Mouse (Mus musculus): Measurements from ENCODE around the gene Fyn.

The Fyn gene

DNA sequence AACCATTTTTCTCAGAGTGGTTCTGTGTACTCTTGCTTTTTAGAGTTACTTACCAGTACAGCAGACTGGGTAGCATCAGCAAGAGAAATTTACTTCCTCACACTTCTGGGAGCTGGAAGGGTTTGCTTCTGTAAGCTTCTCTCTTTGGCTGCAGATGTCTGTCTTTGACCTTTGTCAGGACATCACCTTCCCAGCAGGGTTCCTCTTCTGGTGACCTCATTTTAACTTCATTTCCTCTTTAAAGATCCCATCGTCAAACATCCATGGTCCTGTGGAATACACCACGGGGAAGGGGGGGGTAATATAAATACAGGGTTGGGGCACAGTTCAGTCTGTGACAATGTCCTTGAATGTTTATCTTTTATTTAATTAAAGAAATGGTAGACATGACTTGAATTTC, 74.5 kb downstream of the Fyn start:
- DNase-seq (ENCODE audit: low spot score in 2 of 2), result no peak

- DNase-seq (ENCODE audit: low spot score in 2 of 2), result no peak
Measured at GRCm38 (mm10) chr10:39443947-39444346, 75.3 kb downstream of the Fyn start.

DNA sequence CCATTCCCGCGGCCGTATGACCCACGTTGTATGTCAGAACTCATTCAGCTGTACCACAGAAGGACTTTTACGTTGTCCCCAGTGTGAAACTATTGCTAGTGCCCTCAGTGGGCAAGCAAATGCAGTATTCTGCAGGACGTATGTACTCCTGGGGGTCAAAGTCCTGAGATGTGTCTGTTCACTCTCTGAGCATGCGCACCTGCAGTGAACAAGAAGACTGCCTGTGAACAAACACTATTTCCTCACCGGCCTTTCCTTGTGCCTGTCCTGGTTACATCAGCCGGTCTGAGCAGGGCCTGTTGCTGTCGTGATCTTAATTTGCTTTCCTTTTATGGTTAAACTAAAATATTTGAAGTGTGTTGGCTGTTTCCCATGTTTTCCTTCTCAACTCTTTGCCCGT, 77.2 kb downstream of the Fyn start:
- no peak for DNase-seq (ENCODE audit: low spot score in 2 of 2)

DNA sequence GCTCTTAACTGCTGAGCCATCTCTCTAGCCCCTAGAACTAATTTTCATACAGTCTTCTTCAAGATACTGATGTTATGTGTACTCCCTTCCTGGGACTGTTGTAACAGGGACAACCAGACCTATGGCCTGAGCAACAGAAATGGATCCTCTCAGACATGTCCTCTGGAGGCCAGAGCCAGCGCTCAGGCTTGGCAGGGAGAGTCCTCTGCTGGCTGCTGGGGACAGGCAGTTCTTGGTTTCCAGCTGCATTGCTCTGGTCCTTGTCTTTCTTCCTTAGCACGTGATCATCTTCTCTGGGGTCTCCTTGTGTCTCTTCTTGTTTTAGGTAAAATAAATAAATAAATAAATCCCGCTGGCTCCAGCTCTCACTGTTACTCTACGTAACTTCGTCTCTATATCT, 78.1 kb downstream of the Fyn start:
- DNase-seq (ENCODE audit: low spot score in 2 of 2), result no peak

DNA sequence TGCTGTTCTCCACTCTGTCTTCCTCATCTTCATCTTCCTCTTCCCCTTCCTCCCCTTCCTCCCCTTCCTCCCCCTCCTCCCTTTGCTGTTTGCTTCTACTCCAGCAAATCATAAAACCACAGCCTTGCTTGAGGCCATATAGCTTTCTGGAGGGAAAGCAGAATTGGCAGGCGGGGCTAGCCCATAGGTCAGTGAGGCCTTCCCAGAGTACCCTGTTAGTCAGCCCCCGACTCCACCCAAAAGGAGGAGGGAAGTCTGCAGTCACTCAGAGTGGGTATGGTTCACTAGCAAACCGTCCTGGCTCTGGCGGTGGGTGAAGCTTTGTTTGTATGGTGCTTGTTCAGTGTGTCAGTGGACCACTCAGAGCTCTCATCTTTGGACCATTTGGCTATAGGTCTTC, 80.5 kb downstream of the Fyn start:
- DNase-seq (ENCODE audit: low spot score in 2 of 2), result no peak

DNA sequence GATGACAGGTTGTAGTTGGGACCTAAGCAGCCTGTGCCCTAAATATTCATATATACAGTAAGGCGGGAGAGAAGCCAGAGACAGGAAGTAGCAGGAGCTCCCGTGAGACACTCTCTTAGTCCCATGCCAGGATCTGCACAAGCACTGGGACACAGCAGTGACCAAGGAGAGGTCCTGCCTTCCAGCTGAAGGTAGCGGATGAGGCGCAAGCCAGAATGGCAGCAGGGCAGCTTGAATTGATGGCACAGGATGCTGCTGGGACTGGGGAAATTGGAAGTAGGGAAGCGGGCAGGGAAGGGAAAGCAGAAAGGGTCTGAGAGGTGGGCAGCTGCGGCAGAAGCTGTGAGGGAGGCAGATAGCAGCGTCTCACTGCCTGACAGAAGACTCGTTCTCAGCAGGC, 81.7 kb downstream of the Fyn start:
- DNase-seq (ENCODE audit: low spot score in 2 of 2), result no peak

- no peak for DNase-seq (ENCODE audit: low spot score in 2 of 2)
Measured at GRCm38 (mm10) chr10:39451065-39451464, 82.4 kb downstream of the Fyn start.

- DNase-seq (ENCODE audit: low spot score in 2 of 2), result no peak
Measured at GRCm38 (mm10) chr10:39451918-39452624, 83.4 kb downstream of the Fyn start.

GRCm38 (mm10) chr10:39455344-39455743, 86.7 kb downstream of the Fyn start:
- no peak for DNase-seq (ENCODE audit: low spot score in 2 of 2)

DNA sequence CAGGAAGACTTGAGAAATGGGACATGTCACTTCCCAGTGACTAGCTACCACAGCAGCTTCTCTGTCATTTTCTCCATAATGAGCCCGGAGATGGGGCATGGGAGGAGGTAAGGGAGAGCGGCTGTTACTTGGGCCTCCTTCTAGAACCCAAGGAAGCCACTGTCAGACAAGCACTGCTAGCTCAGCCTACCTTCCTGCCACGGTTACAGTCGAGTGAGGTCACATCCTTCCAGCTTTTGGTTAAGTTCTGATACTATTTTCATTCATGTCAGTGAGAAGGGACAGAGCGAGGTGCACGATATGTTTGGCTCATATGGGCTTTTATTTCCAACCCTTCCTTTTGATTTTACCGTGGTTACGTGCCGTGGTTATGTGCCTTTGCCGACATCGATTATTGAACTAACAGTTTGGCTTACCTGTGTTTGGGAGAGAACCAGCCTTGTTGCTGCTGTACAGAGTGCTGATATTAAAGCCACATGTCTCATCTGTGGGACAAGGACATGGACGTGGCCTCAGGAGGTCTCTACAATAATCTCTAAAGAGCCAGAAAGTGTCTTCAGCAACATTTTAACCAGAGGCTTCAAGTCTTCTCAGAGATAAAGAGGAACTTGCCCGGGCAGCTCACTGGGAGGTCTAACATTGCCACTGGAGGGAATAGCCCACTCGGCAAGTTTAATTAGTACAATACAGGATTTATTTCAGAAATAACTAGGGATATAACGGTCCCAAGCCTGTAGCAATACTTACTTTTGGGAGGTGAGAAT, 87.4 kb downstream of the Fyn start:
- no peak for DNase-seq (ENCODE audit: low spot score in 2 of 2)

DNA sequence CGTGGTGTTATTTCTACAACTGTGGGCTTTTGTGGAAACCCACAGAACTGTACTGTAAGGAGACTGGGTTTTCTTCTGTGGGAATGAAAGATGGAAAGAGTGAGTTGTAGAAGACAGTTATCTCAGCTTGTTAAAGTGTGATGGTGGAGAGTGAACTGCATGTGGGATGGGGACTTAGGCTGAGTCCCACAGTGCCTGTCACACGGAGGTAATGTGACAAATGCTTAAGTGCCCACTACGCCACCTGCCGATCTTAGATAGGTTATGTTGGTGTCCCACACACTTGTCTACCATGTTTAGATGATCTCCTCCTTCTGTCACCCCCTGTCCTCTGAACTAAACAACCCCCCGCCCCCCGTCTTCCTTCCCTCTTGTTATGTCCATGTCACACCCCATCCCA, 88.1 kb downstream of the Fyn start:
- DNase-seq (ENCODE audit: low spot score in 2 of 2), result no peak

DNA sequence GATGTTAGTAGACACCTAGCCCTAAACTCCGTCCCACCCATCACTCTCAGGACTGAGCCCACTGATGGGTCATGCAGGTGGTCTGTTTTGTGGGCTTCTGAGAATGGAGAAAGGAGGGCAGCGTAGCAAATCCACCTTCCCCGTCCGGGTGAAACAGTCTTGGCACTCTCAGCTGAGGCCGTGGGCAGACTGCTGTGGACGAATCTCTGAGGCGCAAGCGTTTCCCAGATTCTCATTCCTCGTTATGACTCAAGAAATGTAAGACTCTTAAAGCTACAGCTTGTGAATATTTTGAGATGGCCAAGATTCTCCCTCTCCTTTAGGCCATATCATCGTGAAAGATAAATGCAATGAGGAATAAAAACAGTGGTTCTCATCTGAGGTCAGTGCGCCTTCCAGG, 88.6 kb downstream of the Fyn start:
- peak; percentile 30 to 49 for DNase-seq (ENCODE audit: low spot score in 2 of 2)

DNA sequence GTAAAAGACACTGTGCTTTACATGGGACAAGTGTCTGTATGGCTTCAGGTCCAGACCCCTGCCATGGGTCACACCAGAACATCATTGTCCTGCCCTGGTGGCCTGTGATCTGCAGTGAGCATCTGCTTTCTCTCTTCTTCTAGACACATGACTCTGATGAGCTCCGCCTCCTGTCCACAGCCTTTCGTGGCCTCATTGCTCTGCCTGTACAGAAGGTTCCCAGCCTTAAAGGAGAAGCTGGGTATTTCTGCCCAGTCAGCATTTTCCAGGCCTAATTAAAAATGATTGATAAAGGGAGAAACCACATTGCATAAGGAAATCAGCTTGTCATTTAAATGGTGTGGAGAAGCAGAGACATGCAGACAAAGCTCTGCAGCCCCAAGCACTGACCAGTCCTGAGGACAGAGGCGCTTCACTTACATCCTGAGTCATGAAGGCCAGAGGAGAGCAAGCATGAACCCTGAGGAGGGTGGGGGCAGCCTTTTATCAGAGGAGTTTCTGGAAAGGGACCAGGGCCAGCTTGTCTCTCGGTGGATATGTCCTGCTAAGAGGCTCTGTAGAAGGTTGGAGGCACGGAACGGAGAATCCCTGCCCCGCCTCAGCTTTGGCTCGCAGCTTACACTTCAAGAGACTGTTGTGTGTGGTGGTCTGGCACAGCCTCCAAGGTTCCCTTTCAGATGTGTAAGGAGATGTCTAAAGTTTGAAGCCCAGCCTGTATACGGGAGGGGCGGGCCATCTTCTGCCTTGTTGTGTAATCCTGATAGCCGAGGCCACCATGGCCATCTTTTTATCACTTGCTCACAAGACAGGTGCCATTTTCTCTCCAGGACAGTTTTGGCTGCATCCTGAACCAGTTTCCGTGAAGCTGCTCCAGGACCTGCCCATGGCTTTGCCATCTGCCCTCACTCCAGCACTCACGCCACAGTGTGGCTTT, 90.4 kb downstream of the Fyn start:
- DNase-seq (ENCODE audit: low spot score in 2 of 2), result no peak

- no peak for DNase-seq (ENCODE audit: low spot score in 2 of 2)
Measured at GRCm38 (mm10) chr10:39460621-39461020, 92.0 kb downstream of the Fyn start.

DNA sequence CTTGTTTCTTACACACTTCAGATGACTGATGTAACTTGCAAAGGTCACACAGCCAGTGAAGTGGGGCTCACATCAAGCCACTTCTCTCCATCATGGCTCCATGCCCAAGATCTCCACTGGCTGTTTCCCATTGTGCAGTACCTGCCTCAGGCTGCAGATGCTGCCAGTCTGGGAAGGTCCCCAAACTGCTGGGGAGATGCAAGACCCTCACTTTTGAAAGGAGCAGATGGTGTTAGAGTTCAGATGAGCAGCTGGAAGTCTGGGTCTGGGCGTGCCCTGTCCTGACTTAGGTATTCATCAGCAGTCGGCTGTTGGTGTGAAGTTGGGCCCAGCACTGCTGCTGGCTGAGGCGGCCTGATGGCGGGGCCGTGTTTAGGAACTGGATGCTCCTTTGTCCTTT, 93.3 kb downstream of the Fyn start:
- DNase-seq (ENCODE audit: low spot score in 2 of 2), result no peak

DNA sequence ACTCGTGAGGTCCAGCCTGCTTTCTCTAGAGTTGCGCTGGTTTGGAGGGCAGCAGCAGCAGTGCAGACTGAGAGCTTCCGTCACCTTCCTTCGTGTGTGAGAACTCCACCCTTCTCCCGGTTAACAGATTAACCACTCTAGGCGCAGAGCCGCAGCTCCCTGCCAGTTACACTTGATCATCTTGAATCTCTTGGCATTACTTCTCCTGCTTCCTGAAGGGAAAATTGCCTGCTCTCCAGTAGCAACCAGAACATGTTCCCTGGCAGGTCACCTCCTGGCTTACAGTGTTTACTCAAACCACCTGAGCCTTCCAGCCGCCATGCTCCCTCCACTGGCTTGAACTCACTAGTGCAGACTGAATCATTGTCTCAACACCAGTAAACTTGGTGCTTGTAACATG, 94.1 kb downstream of the Fyn start:
- DNase-seq (ENCODE audit: low spot score in 2 of 2), result no peak

DNA sequence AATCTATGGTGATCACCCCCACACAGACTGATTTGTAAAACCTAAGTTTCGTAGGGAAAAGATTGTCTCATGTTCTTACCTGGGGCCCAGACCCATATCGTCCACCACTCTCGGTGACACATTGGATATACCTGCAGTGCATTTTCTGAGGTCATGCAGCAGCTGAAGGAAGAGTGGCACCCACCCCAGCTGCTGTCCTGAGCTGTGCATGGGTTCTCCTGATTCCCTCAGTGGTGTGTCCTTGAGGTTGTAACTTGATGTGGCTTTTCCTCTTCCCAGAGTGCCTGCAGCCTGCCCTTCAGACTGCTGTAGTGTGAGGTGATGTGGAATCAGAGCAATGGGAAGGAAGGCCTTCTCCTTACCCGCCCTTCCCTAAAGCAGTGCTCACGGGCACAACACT, 95.7 kb downstream of the Fyn start:
- DNase-seq (ENCODE audit: low spot score in 2 of 2), result no peak

DNA sequence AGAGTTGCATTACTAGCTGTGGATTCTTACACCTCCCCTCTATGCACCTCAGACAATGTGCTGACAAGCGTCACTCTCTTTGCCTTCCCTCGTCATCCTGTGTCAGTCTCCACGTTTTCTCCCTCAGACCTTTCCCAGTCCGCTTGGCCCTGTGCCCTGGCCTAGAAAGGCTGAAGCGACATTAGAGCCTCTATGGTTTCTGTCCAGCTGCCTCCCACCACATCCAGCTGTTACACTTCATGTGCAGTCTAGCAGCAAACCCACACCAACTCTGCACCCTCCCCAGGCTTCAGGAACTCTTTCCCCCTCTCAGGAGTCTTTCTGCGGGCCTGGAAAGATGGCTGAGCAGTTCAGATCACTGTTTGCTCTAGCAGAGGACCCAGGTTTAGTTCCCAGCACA, 98.7 kb downstream of the Fyn start:
- no peak for DNase-seq (ENCODE audit: low spot score in 2 of 2)

GRCm38 (mm10) chr10:39467821-39468220, 99.2 kb downstream of the Fyn start:
- no peak for DNase-seq (ENCODE audit: low spot score in 2 of 2)

DNA sequence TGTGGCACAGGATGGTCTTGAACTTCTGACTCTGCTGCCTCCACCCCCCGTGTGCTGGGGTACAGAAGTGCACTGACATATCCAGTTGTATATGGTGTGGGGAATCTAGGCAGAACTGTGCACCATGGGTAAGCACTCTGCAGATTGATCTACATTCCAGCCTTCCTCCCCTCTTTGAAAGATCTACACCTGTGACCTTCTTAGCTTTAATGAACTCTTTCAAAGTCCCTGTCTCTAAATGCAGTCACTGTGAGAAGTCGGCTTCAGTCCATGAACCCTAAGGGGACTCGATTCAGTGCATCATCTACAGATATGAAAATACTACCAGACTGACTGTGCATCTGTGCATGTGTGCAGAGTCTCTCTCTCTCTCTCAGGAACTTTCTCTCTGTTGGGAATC, 99.9 kb downstream of the Fyn start:
- DNase-seq (ENCODE audit: low spot score in 2 of 2), result no peak

GRCm38 (mm10) chr10:39469341-39469740, 100.7 kb downstream of the Fyn start:
- no peak for DNase-seq (ENCODE audit: low spot score in 2 of 2)

DNA sequence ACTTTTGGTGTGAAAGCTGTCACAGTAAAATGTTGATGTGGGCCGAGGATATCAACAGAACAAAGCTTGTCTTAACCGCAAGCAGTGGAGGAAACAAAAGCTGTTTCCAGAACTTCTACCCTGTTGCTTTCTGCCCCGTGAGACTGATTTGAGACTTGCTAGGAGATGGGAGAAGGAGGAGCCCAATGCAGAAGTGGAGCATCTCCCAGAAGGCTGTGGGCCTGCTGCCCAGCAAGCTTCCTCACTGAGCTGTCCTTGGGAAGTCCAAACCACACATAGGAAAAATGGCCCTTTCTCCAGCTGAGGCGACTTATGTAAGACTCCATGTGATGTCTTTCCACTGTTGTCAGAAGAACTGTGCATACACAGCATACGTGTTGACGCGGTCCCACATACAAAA, 101.7 kb downstream of the Fyn start:
- DNase-seq (ENCODE audit: low spot score in 2 of 2), result no peak
